Mouse (Mus musculus) lung, embryonic 15.5 days (tissue): ENCODE data around the gene Eloa. TPM values are rescaled to one million over a fixed set of nuclear protein-coding genes. Genes with fewer than 3 reads are reported as not detected.
"Not testable (repeated sequence)": the region's sequence is repeated elsewhere in the genome, so short reads cannot be mapped to it uniquely, and the experiment has no call there.

Source experiments
- ATAC-seq: fragments of 200-750 bp; cut with Nextera tagmentation; 2 replicates; pipeline ENCODE4 v1.8.0; 2017; ENCODE audit warnings: moderate number of reproducible peaks, borderline replicate concordance; ENCODE audit not compliant: low FRiP score, low TSS enrichment; ENCODE audit errors: extremely low read depth
- H3K27ac ChIP-seq: fragments of 300-500 bp; sonication (generic); 2 replicates; pipeline ENCODE4 v1.5.1; 2015; ENCODE audit warnings: moderate library complexity, mild to moderate bottlenecking, inconsistent platforms
- H3K27me3 ChIP-seq: fragments of 300-500 bp; sonication (generic); 2 replicates; pipeline ENCODE4 v1.6.1; 2015; ENCODE audit warnings: inconsistent platforms
- H3K36me3 ChIP-seq: fragments of 300-500 bp; sonication (generic); 2 replicates; pipeline ENCODE4 v1.6.1; 2015; ENCODE audit warnings: inconsistent platforms
- H3K4me1 ChIP-seq: fragments of 300-500 bp; sonication (generic); 2 replicates; pipeline ENCODE4 v1.6.1; 2015; ENCODE audit warnings: inconsistent platforms
- H3K4me2 ChIP-seq: fragments of 300-500 bp; sonication (generic); 2 replicates; pipeline ENCODE4 v1.6.1; 2015; ENCODE audit warnings: inconsistent platforms, mild to moderate bottlenecking, moderate library complexity
- H3K4me3 ChIP-seq: fragments of 300-500 bp; sonication (generic); 2 replicates; pipeline ENCODE4 v1.5.1; 2015; ENCODE audit warnings: mild to moderate bottlenecking, inconsistent platforms
- H3K9ac ChIP-seq: fragments of 300-500 bp; sonication (generic); 2 replicates; pipeline ENCODE4 v1.6.1; 2015; ENCODE audit warnings: inconsistent platforms
- H3K9me3 ChIP-seq: fragments of 300-500 bp; sonication (generic); 2 replicates; pipeline ENCODE4 v1.6.1; 2016; ENCODE audit warnings: inconsistent platforms
- whole genome bisulfite sequencing: fragments of 180-500 bp; shearing (Covaris S2); methylation state at CpG from one replicate; pipeline ENCODE4 v1.1.7; 2015; 5-methylcytosine and 5-hydroxymethylcytosine counted together
- polyA plus RNA-seq: library from polyadenylated mRNA; unstranded; fragments of >200 nt; fragmentation: Nextera tagmentation; extraction: Ambion mirVana; gene quantifications from 2 replicates; pipeline ENCODE4 v1.2.1, GENCODE M21; 2015

The Eloa gene
- polyA plus RNA-seq, 1 experiment from 2014 or later: 38.3 TPM

DNA sequence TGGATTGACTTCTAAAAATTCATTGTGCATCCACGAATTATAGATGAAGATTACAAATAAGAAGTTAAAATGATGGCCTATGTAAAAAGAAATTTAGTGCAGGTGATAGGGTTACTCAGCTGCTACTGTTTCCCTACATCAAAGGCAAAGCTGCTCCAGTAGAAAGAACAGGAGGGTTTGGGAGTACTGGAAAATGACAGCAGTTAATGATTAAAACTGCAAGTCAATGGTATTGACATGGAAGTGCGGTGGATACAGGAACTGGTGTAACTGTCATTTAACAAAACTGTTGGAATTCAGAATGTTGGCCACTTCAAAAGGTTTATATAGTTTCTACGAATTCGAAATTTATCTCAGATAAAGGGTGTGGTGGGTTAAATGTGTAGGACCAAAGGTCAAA, 26.4 kb downstream of the Eloa start:
- H3K4me2 ChIP-seq: no peak overlapping the region
- no peak overlapping the region for H3K4me3 ChIP-seq
- H3K9ac ChIP-seq: no peak overlapping the region
- no peak for ATAC-seq
- 77% methylated on average over 4 of the region's 4 CpGs for WGBS
- no peaks in the 10 kb centered on the region for H3K36me3 ChIP-seq
- no peaks in the 10 kb centered on the region for H3K4me1 ChIP-seq
- H3K9me3 ChIP-seq: no peaks in the 10 kb centered on the region
- H3K27me3 ChIP-seq: no peaks in the 10 kb centered on the region
- no peak overlapping the region for H3K27ac ChIP-seq

DNA sequence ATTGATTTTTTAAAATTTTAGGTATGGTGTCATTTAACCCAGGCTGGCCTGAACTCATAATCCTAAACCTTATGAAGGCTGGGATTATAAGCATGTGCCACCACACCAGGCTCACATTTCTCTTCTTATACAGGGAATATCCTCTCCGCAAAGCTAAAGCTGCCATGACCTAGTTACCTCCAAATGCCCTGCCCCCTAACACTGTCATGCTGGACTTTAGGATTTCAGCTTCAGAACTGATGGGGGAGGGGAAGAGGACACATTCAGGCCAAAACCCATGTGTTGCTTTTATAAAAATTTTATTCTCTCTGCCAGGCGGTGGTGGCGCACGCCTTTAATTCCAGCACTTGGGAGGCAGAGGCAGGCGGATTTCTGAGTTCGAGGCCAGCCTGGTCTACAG, 27.6 kb downstream of the Eloa start:
- H3K4me1 ChIP-seq: no peaks in the 10 kb centered on the region
- H3K9ac ChIP-seq: no peak overlapping the region
- H3K4me3 ChIP-seq: no peak overlapping the region
- H3K27me3 ChIP-seq: no peaks in the 10 kb centered on the region
- no peak for ATAC-seq
- H3K9me3 ChIP-seq: no peaks in the 10 kb centered on the region
- WGBS: 98% methylated on average over 6 of the region's 6 CpGs
- no peak overlapping the region for H3K27ac ChIP-seq
- H3K4me2 ChIP-seq: no peak overlapping the region
- no peaks in the 10 kb centered on the region for H3K36me3 ChIP-seq

DNA sequence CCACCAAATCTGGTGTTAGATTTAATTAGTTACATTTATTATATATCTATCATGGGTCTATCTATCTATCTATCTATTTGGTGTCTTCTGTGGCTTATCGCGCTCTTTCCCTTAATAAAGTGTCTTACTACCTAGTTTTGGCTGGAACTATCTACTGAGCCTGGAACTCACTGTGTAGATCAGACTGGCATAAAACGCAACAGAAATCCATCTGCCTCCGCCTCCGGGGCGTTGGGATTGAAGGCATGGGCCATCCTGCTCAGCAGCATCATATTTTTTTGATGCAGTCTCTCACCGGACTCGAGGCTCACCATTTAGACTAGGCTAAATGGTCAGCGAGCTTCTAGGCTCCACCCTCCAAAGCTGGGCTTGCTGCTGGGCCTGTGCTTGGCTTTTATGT, 33.8 kb downstream of the Eloa start:
- ATAC-seq: no peak

DNA sequence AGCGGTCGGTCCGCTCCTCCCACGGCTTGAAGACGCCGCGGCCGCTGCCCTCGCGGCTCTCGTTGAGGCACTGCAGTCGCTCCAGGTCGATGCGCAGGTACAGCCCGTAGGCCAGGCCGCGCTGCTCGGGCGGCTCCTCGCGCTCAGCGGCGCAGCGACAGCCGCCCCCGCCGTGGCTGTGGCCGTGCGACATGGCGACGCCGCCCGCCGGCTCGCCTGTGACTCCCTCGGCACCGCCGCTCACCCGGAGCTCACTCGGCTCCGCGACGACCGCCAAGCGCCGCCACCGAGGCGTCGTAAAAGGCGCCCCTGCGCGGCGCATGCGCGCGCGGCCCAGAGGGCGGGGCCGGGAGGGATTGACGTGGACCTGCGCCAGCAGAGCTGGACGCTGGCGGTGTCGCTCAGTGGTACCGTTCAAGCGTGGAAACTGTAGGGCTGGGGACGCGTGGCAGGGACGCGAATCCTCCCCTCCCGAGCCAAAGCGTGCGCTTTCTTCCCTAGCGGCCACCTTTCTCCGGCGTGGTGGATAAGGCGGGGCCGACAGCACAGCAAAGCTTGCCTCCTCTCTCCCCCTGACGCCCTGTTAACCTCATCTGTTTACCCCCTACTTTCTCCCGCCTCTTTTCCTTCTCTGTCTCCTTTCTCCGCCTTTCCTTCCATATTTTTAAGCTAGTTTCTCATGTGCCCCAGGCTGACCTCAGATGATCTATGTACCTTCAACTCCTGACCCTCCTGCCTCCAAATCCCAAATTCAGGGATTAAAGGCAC, 34.4 kb downstream of the Eloa start, which contains the start of gene Pithd1:
TSS of gene Pithd1 (minus strand) at position 322 of the 768 bp plus-strand sequence.
- peaks cover 18% of the 10 kb centered on the region for H3K4me1 ChIP-seq
- H3K9ac ChIP-seq: peak within 1 kb of the TSS; percentile 95
- no peaks in the 10 kb centered on the region for H3K9me3 ChIP-seq
- peak within 1 kb of the TSS; percentile 88 for H3K4me2 ChIP-seq
- under 1% methylated on average over 62 of the region's 81 CpGs for WGBS
- peak within 1 kb of the TSS; percentile 87 for H3K4me3 ChIP-seq
- H3K27me3 ChIP-seq: no peaks in the 10 kb centered on the region
- ATAC-seq: peak; percentile 89
- H3K27ac ChIP-seq: peak within 1 kb of the TSS; percentile 81
- H3K36me3 ChIP-seq: peaks cover 25% of the 10 kb centered on the region

More for the DNA sequence above, 33.8 kb downstream of the Eloa start:
- Histone ChIP-seq H3K27ac (no peak overlapping the region), H3K4me1 (peaks cover 18% of the 10 kb centered on the region), H3K4me3 (peak overlapping the region; percentile 87), H3K36me3 (peaks cover 24% of the 10 kb centered on the region), H3K9me3 (no peaks in the 10 kb centered on the region), H3K4me2 (peak overlapping the region; percentile 88), H3K9ac (0 out of 2 replicates have a peak overlapping the region, but pooled peaks have one; percentile 95), H3K27me3 (no peaks in the 10 kb centered on the region)
- WGBS: 63% methylated on average over 9 of the region's 9 CpGs

DNA sequence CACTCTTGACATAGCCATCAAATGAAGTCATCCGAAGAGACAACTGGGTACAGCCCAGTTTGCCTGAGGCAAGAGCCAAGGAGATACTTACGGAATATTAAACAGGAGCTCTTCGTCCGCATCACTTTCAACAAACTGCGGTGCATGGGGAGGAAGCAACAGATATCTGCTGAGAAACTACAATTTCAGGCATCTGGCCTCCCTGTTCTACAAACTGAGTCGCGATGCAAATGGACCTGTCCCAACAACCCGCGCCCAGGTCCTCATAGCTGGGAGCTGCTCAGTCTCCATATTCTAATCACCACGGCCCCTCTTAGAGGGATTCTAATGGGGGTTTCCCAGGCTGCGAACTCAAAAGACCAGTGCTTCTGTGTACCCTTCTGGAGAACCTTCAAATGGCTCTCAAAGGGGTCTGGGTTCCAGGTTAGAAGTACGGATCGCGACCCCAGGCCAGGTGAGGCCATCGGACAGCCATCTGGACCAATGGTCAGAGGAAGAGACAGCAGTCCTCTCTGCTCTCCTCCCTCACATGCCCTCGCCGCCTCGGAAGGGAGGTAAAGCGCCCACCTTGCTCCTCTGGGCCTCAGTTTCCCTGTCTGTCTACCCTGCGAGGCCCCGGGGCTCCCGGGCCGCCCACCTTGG, 35.1 kb downstream of the Eloa start:
- Histone ChIP-seq H3K4me2 (peak overlapping the region; percentile 88), H3K27ac (peak overlapping the region; percentile 81), H3K4me3 (peak overlapping the region; percentile 87), H3K4me1 (peaks cover 18% of the 10 kb centered on the region), H3K9ac (peak overlapping the region; percentile 95), H3K36me3 (peaks cover 29% of the 10 kb centered on the region), H3K9me3 (no peaks in the 10 kb centered on the region), H3K27me3 (no peaks in the 10 kb centered on the region)
- ATAC-seq: no peak
- WGBS: 4% methylated on average over 23 of the region's 23 CpGs

DNA sequence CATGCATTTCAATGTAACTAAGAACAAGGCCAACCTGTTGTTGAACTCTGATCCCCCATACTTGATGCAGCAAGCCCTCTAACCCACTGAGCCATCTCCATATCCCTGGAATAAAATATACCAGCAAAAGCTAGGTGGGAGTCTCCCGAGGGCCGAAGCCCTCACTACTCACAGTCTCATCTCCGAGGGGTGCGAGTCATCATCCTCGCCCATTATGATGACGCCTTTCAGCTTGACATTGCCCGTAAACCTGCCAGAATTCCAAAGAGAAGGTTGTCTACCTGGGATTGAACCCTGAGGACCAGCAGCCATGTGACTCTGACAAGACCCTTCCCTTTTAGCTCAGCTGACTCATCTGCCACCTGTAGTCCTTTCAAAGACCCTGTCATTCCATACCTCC, 35.8 kb downstream of the Eloa start:
- Histone ChIP-seq H3K27me3 (no peaks in the 10 kb centered on the region), H3K4me3 (peak overlapping the region; percentile 87), H3K36me3 (peaks cover 32% of the 10 kb centered on the region), H3K4me1 (peaks cover 18% of the 10 kb centered on the region), H3K9me3 (no peaks in the 10 kb centered on the region), H3K4me2 (peak overlapping the region; percentile 88), H3K9ac (peak overlapping the region; percentile 95), H3K27ac (no peak overlapping the region)
- no peak for ATAC-seq
- WGBS: 82% methylated on average over 7 of the region's 7 CpGs

DNA sequence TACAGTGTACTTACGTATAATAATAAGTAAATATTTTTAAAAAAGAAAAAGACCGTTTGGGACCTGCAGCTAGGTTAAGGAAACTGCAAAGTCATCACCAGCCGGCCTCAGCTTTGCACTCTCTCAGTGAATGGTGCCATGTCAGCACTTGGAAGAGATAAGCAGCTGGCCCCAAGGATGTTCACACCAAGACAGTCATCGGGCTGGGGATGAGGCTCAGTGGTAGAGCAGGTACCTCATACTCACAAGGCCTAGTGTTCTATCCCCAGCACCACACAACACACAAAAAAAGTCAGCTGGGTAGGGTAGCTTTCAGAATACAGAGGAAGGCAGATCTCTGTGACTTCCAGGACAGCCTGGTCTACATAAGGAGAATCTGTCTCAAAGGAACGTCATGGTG, 36.4 kb downstream of the Eloa start:
- WGBS: 84% methylated on average over 5 of the region's 5 CpGs
- H3K27me3 ChIP-seq: no peaks in the 10 kb centered on the region
- 0 out of 2 replicates have a peak overlapping the region, but pooled peaks have one; percentile 87 for H3K4me3 ChIP-seq
- no peak overlapping the region for H3K27ac ChIP-seq
- no peak for ATAC-seq
- peaks cover 34% of the 10 kb centered on the region for H3K36me3 ChIP-seq
- no peak overlapping the region for H3K9ac ChIP-seq
- H3K4me2 ChIP-seq: peak overlapping the region; percentile 88; the same call in 1 of the 2 replicates
- H3K4me1 ChIP-seq: peaks cover 18% of the 10 kb centered on the region
- no peaks in the 10 kb centered on the region for H3K9me3 ChIP-seq

DNA sequence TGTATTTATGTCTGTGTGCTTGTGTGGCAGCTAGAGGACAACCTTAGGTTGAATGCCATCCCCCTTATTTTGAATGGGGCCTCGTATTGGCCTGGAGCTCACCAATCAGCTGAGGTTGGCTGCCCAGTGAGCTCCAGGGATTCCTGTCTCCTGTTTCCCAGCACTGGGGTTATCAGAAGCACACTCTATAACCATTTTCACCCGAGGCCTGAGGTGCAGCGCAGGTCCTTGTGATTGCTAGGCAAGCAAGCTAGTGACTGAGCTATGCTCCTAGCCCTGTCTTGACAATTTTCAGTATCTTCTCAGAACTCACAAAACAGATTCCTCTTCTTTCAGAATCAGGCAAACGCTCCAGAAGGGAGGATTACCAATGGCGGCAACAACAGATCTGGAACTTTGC, 37.0 kb downstream of the Eloa start:
- H3K4me1 ChIP-seq: peaks cover 18% of the 10 kb centered on the region
- no peak overlapping the region for H3K27ac ChIP-seq
- 82% methylated on average over 5 of the region's 5 CpGs for WGBS
- no peak overlapping the region for H3K9ac ChIP-seq
- no peak overlapping the region for H3K4me2 ChIP-seq
- no peak overlapping the region for H3K4me3 ChIP-seq
- H3K27me3 ChIP-seq: no peaks in the 10 kb centered on the region
- ATAC-seq: no peak
- no peaks in the 10 kb centered on the region for H3K9me3 ChIP-seq
- H3K36me3 ChIP-seq: peaks cover 34% of the 10 kb centered on the region

DNA sequence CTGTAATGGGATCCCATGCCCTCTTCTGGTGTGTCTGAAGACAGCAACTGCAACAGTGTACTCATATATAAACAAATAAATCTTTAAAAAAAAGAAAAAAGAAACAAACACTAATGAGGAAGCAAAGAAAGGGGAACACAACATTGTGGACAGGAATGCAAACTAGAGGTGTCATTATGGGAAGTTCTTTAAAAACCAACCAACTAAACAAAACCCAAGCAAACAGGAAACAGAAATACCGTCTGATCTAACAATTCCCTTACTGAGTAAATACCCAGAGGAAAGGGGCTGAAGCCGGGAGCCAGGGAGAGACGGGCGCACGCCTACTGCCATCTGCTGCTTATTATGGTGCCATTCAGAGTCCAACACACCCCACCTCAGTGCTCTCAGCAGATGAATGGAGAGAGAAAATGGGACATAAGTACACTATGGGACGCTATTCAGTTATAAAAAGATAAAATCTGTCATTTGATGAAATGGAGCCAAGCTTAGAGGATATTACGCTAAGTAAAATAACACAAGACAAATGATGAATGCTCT, 40.0 kb downstream of the Eloa start:
- ATAC-seq: no peak
- H3K27ac ChIP-seq: no peak overlapping the region

DNA sequence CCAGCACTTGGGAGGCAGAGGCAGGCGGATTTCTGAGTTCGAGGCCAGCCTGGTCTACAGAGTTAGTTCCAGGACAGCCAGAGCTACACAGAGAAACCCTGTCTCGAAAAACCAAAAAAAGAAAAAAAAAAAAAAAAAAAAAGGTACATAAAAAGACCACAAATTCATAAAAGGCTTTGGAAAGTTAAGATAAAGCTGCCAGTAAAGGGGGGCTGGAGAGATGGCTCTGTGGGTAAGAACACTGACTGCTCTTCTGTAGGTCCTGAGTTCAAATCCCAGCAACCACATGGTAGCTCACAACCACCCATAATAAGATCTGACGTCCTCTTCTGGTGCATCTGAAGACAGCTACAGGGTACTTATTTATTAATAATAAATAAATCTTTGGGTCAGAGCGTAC, 41.3 kb downstream of the Eloa start:
- not testable (repeated sequence) for H3K4me1 ChIP-seq, ATAC-seq, H3K9me3 ChIP-seq, H3K27me3 ChIP-seq, H3K9ac ChIP-seq, H3K27ac ChIP-seq, H3K4me3 ChIP-seq, H3K4me2 ChIP-seq
- H3K36me3 ChIP-seq: peaks cover 64% of the 10 kb centered on the region
- WGBS: 94% methylated on average over 5 of the region's 5 CpGs

More for the DNA sequence above, 40.0 kb downstream of the Eloa start:
- H3K9ac ChIP-seq: no peak overlapping the region
- peaks cover 53% of the 10 kb centered on the region for H3K36me3 ChIP-seq
- H3K4me2 ChIP-seq: no peak overlapping the region
- no peaks in the 10 kb centered on the region for H3K27me3 ChIP-seq
- H3K9me3 ChIP-seq: no peaks in the 10 kb centered on the region
- H3K4me3 ChIP-seq: no peak overlapping the region
- WGBS: 72% methylated on average over 7 of the region's 7 CpGs
- H3K4me1 ChIP-seq: peaks cover 11% of the 10 kb centered on the region

DNA sequence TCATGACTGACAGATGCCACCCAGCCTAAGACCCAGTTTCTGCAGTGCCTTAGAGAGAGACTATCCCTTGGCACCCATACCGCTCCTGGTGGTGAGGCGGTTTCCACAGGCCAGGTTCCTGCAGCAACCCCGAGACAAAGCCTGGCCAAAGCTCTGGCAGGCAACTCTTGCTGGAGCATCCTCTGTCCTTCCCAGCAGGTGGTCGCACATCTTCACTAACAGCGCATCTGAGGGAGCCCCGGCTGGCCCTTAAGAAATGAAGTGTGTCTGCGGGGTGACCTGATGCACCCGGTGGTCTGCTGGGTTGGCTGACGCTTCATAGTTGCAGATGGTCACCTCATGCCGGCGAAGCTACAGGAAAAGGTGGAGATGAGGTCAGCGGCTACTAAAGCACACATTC, 45.4 kb downstream of the Eloa start:
- no peak overlapping the region for H3K4me3 ChIP-seq
- H3K9ac ChIP-seq: no peak overlapping the region
- peaks cover 11% of the 10 kb centered on the region for H3K4me1 ChIP-seq
- H3K27ac ChIP-seq: no peak overlapping the region
- WGBS: 85% methylated on average over 12 of the region's 12 CpGs
- H3K9me3 ChIP-seq: no peaks in the 10 kb centered on the region
- no peak overlapping the region for H3K4me2 ChIP-seq
- H3K27me3 ChIP-seq: no peaks in the 10 kb centered on the region
- no peak for ATAC-seq
- peaks cover 49% of the 10 kb centered on the region for H3K36me3 ChIP-seq
